Mouse (Mus musculus): Measurements from ENCODE around the gene 5031439G07Rik. TPM values are rescaled to one million over a fixed set of nuclear protein-coding genes. Genes with fewer than 3 reads are reported as not detected.
A peak's percentile ranks its signal among the peaks of the same experiment; 100 is the strongest.

The 5031439G07Rik gene
- polyA plus RNA-seq, 1 experiment from 2014 or later: 19.0 TPM

- Histone ChIP-seq H3K4me1 (replicated peaks) (peaks cover 7% of the 10 kb centered on the region), H3K36me3 (peaks cover 6% of the 10 kb centered on the region; the same call in 1 of the 2 replicates), H3K9ac (replicated peaks) (no peak overlapping the region), H3K9me3 (no peaks in the 10 kb centered on the region), H3K27ac (no peak overlapping the region), H3K4me2 (replicated peaks) (no peak overlapping the region), H3K4me3 (replicated peaks) (no peak overlapping the region), H3K27me3 (no peaks in the 10 kb centered on the region)
- WGBS: 66% methylated on average over 7 of the region's 7 CpGs
- ATAC-seq: no peak
Measured at GRCm38 (mm10) chr15:84965575-84966360, 22.6 kb downstream of the 5031439G07Rik start.

GRCm38 (mm10) chr15:84964771-84965170 lies 23.6 kb downstream of the 5031439G07Rik start:
- ATAC-seq: no peak
- Histone ChIP-seq H3K9me3 (no peaks in the 10 kb centered on the region), H3K9ac (replicated peaks) (no peak overlapping the region), H3K4me2 (replicated peaks) (no peak overlapping the region), H3K36me3 (peaks cover 6% of the 10 kb centered on the region), H3K27ac (no peak overlapping the region), H3K4me1 (replicated peaks) (peaks cover 15% of the 10 kb centered on the region), H3K27me3 (no peaks in the 10 kb centered on the region), H3K4me3 (replicated peaks) (no peak overlapping the region)
- 88% methylated on average over 5 of the region's 5 CpGs for WGBS

DNA sequence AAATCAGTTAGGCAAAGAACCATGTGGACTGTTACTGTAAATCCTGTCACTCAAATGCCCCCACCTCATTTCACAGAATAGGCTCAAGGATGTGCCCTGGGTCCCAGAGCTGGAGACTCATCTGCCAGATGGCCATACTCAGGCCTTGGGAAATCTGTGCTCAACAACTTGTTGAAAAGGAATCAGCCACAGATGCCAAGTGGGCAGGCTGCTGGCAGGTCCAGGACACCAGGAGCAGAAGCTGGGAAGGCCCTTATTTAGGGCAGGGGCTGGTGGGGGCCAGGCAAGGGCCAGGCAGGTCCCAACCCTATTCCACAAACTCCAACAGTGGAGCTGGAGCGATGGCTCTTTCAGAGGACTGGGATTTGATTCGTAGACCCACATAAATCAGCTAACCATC lies 25.8 kb downstream of the 5031439G07Rik start:
- no peak overlapping the region for H3K4me3 ChIP-seq (replicated peaks)
- H3K4me1 ChIP-seq (replicated peaks): peaks cover 34% of the 10 kb centered on the region
- no peak overlapping the region for H3K9ac ChIP-seq (replicated peaks)
- ATAC-seq: no peak
- H3K9me3 ChIP-seq: no peaks in the 10 kb centered on the region
- WGBS: 95% methylated on average over 2 of the region's 2 CpGs
- H3K36me3 ChIP-seq: peaks cover 19% of the 10 kb centered on the region
- no peaks in the 10 kb centered on the region for H3K27me3 ChIP-seq
- no peak overlapping the region for H3K27ac ChIP-seq
- H3K4me2 ChIP-seq (replicated peaks): no peak overlapping the region

GRCm38 (mm10) chr15:84960692-84961091 lies 27.7 kb downstream of the 5031439G07Rik start:
- Histone ChIP-seq H3K9ac (replicated peaks) (peak overlapping the region; percentile 52; the same call in 1 of the 2 replicates), H3K4me3 (replicated peaks) (no peak overlapping the region), H3K27me3 (no peaks in the 10 kb centered on the region), H3K36me3 (peaks cover 33% of the 10 kb centered on the region), H3K9me3 (no peaks in the 10 kb centered on the region), H3K4me2 (replicated peaks) (peak overlapping the region; percentile 36), H3K4me1 (replicated peaks) (peaks cover 34% of the 10 kb centered on the region), H3K27ac (peak overlapping the region; percentile 65)
- 0 out of 2 replicates have a peak, but pooled peaks have one; percentile 40 for ATAC-seq
- WGBS: 18% methylated on average over 8 of the region's 8 CpGs

GRCm38 (mm10) chr15:84959891-84960290 lies 28.5 kb downstream of the 5031439G07Rik start:
- no peak overlapping the region for H3K4me3 ChIP-seq (replicated peaks)
- H3K9me3 ChIP-seq: no peaks in the 10 kb centered on the region
- no peak overlapping the region for H3K9ac ChIP-seq (replicated peaks)
- H3K4me2 ChIP-seq (replicated peaks): no peak overlapping the region
- peaks cover 41% of the 10 kb centered on the region for H3K36me3 ChIP-seq
- 0 out of 2 replicates have a peak overlapping the region, but pooled peaks have one; percentile 65 for H3K27ac ChIP-seq
- H3K27me3 ChIP-seq: no peaks in the 10 kb centered on the region
- WGBS: 87% methylated on average over 6 of the region's 6 CpGs
- peaks cover 33% of the 10 kb centered on the region for H3K4me1 ChIP-seq (replicated peaks)
- no peak for ATAC-seq

DNA sequence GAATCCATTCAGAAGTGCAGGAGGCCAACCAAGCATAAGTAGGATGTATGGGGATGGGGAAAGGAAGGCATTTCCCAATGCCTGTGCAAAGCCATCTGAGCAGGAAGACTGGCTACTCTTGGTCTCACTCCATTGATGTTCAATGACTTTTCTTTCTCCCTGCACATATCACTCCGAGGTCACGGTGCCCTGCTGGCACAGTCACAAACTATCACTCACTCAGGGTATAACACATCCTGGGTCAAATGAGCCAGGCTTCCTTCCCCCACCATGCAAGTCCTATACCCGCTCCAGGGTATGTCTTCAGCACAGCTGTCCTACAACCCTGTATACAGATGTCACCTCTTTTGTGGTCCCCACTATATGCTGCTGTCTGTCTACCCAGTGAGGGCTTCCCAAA lies 30.0 kb downstream of the 5031439G07Rik start:
- Histone ChIP-seq H3K4me2 (replicated peaks) (no peak overlapping the region), H3K9me3 (no peaks in the 10 kb centered on the region), H3K27ac (no peak overlapping the region), H3K27me3 (no peaks in the 10 kb centered on the region), H3K4me1 (replicated peaks) (peaks cover 33% of the 10 kb centered on the region), H3K36me3 (peaks cover 55% of the 10 kb centered on the region), H3K9ac (replicated peaks) (peak overlapping the region; percentile 10; the same call in 1 of the 2 replicates), H3K4me3 (replicated peaks) (no peak overlapping the region)
- 92% methylated on average over 3 of the region's 3 CpGs for whole genome bisulfite sequencing
- ATAC-seq: no peak

DNA sequence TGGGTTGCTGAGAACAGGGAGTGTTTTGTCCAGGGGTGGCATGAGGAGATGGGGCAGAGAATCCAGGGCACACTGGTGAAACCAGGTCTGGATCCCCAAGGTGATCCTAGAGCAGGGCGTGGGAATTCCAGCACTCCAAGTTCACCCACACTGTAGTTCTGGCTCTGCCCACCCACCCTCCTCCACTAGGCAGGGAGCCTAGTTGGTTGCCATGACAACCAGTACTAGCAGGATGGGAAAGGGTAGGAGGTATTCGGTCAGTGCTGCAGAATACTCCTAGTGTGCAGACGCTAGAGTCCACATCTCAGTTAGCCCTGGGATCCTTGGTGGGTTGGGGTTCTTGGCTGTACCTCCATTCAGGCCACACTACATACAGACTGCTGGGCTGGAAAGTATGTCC lies 30.5 kb downstream of the 5031439G07Rik start:
- no peaks in the 10 kb centered on the region for H3K9me3 ChIP-seq
- no peak overlapping the region for H3K4me2 ChIP-seq (replicated peaks)
- H3K4me3 ChIP-seq (replicated peaks): no peak overlapping the region
- H3K4me1 ChIP-seq (replicated peaks): peaks cover 33% of the 10 kb centered on the region
- no peaks in the 10 kb centered on the region for H3K27me3 ChIP-seq
- peaks cover 60% of the 10 kb centered on the region for H3K36me3 ChIP-seq
- H3K27ac ChIP-seq: no peak overlapping the region
- WGBS: 20% methylated on average over 3 of the region's 3 CpGs
- ATAC-seq: peak; percentile 72
- 0 out of 2 replicates have a peak overlapping the region, but pooled peaks have one; percentile 8 for H3K9ac ChIP-seq (replicated peaks)

- no peak overlapping the region for H3K27ac ChIP-seq
- H3K9me3 ChIP-seq: no peaks in the 10 kb centered on the region
- no peak overlapping the region for H3K4me3 ChIP-seq (replicated peaks)
- H3K36me3 ChIP-seq: peaks cover 90% of the 10 kb centered on the region
- H3K9ac ChIP-seq (replicated peaks): no peak overlapping the region
- H3K4me2 ChIP-seq (replicated peaks): no peak overlapping the region
- no peaks in the 10 kb centered on the region for H3K27me3 ChIP-seq
- 96% methylated on average over 11 of the region's 11 CpGs for WGBS
- H3K4me1 ChIP-seq (replicated peaks): peaks cover 8% of the 10 kb centered on the region
- ATAC-seq: no peak
Measured at GRCm38 (mm10) chr15:84953259-84953658, 35.1 kb downstream of the 5031439G07Rik start.

DNA sequence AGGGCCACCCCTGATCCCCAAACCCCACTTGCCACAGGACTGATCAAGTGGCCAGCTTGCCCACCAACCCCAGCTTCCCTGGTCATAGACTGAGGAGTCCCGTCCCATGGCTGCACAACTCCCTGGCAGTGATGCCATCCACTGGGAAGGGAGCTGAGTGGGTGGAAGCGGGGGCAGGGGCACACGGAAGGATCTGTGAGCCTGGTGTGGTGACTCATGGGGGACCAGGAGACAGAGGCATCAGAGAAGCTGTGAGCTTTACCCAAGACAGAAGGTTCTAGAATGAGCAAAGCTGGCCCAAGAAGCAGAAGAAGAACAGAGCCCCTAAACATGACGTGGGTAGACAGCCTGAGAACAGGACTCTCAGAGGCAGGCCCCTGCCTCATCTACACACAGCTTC lies 38.3 kb downstream of the 5031439G07Rik start:
- Histone ChIP-seq H3K4me2 (replicated peaks) (no peak overlapping the region), H3K27me3 (no peaks in the 10 kb centered on the region), H3K27ac (no peak overlapping the region), H3K36me3 (peaks cover 90% of the 10 kb centered on the region), H3K9ac (replicated peaks) (no peak overlapping the region), H3K4me3 (replicated peaks) (no peak overlapping the region), H3K4me1 (replicated peaks) (no peaks in the 10 kb centered on the region), H3K9me3 (no peaks in the 10 kb centered on the region)
- WGBS: 92% methylated on average over 4 of the region's 4 CpGs
- ATAC-seq: no peak

- no peaks in the 10 kb centered on the region for H3K9me3 ChIP-seq
- no peak overlapping the region for H3K9ac ChIP-seq (replicated peaks)
- no peak overlapping the region for H3K4me2 ChIP-seq (replicated peaks)
- no peak overlapping the region for H3K4me3 ChIP-seq (replicated peaks)
- no peak overlapping the region for H3K27ac ChIP-seq
- no peaks in the 10 kb centered on the region for H3K4me1 ChIP-seq (replicated peaks)
- 96% methylated on average over 14 of the region's 14 CpGs for WGBS
- ATAC-seq: no peak
- peaks cover 81% of the 10 kb centered on the region for H3K36me3 ChIP-seq
- no peaks in the 10 kb centered on the region for H3K27me3 ChIP-seq
Measured at GRCm38 (mm10) chr15:84948990-84949389, 39.4 kb downstream of the 5031439G07Rik start.

- H3K4me3 ChIP-seq (replicated peaks): no peak overlapping the region
- no peak overlapping the region for H3K4me2 ChIP-seq (replicated peaks)
- no peaks in the 10 kb centered on the region for H3K27me3 ChIP-seq
- peaks cover 63% of the 10 kb centered on the region for H3K36me3 ChIP-seq
- no peaks in the 10 kb centered on the region for H3K4me1 ChIP-seq (replicated peaks)
- ATAC-seq: no peak
- H3K27ac ChIP-seq: no peak overlapping the region
- H3K9me3 ChIP-seq: no peaks in the 10 kb centered on the region
- no peak overlapping the region for H3K9ac ChIP-seq (replicated peaks)
- 82% methylated on average over 5 of the region's 5 CpGs for WGBS
Measured at GRCm38 (mm10) chr15:84944319-84944718, 44.0 kb downstream of the 5031439G07Rik start.

GRCm38 (mm10) chr15:84942647-84943285 lies 45.6 kb downstream of the 5031439G07Rik start:
- H3K4me3 ChIP-seq (replicated peaks): no peak overlapping the region
- no peak overlapping the region for H3K9ac ChIP-seq (replicated peaks)
- H3K4me2 ChIP-seq (replicated peaks): no peak overlapping the region
- no peaks in the 10 kb centered on the region for H3K27me3 ChIP-seq
- no peak overlapping the region for H3K27ac ChIP-seq
- 72% methylated on average over 11 of the region's 11 CpGs for WGBS
- H3K9me3 ChIP-seq: no peaks in the 10 kb centered on the region
- no peak for ATAC-seq
- H3K36me3 ChIP-seq: peaks cover 63% of the 10 kb centered on the region
- H3K4me1 ChIP-seq (replicated peaks): no peaks in the 10 kb centered on the region
